Mouse (Mus musculus) hindbrain, embryonic 16.5 days (tissue): ENCODE measurements around the gene Myo19. TPM values are rescaled to one million over a fixed set of nuclear protein-coding genes. Genes with fewer than 3 reads are reported as not detected.
A peak's percentile ranks its signal among the peaks of the same experiment; 100 is the strongest.

Experiments used
- ATAC-seq: fragments of 200-750 bp; cut with Nextera tagmentation; 2 replicates; pipeline ENCODE4 v1.8.0; 2017; ENCODE audit warnings: moderate TSS enrichment, moderate library complexity
- H3K27ac ChIP-seq: fragments of 300-500 bp; sonication (generic); 2 replicates; pipeline ENCODE4 v1.5.1; 2014; ENCODE audit warnings: low read depth, mild to moderate bottlenecking, control low read depth, low read length, moderate library complexity
- H3K27me3 ChIP-seq: fragments of 300-500 bp; sonication (generic); replicated peaks from 2 replicates; pipeline ENCODE4 v1.6.1; 2014; ENCODE audit warnings: low read length; ENCODE audit not compliant: control insufficient read depth, insufficient read depth
- H3K36me3 ChIP-seq: fragments of 300-500 bp; sonication (generic); 2 replicates; pipeline ENCODE4 v1.6.1; 2014; ENCODE audit warnings: mild to moderate bottlenecking, low read length, moderate library complexity, mixed read lengths; ENCODE audit not compliant: control insufficient read depth, insufficient read depth
- H3K4me1 ChIP-seq: fragments of 300-500 bp; sonication (generic); 2 replicates; pipeline ENCODE4 v1.6.1; 2014; ENCODE audit warnings: low read depth, low read length; ENCODE audit not compliant: control insufficient read depth, insufficient read depth
- H3K4me2 ChIP-seq: fragments of 300-500 bp; sonication (generic); 2 replicates; pipeline ENCODE4 v1.6.1; 2014; ENCODE audit warnings: mild to moderate bottlenecking, low read length, control low read depth, moderate library complexity
- H3K4me3 ChIP-seq: fragments of 300-500 bp; sonication (generic); 2 replicates; pipeline ENCODE4 v1.5.1; 2014; ENCODE audit warnings: mild to moderate bottlenecking, low read length, control low read depth, moderate library complexity
- H3K9ac ChIP-seq: fragments of 300-500 bp; sonication (generic); 2 replicates; pipeline ENCODE4 v1.6.1; 2014; ENCODE audit warnings: low read depth, mild to moderate bottlenecking, control low read depth, low read length, moderate library complexity
- H3K9me3 ChIP-seq: fragments of 300-500 bp; sonication (generic); 2 replicates; pipeline ENCODE4 v1.6.1; 2014; ENCODE audit warnings: mild to moderate bottlenecking, low read length, moderate library complexity; ENCODE audit not compliant: control insufficient read depth
- WGBS: fragments of 180-500 bp; shearing (Covaris S2); extraction: QIAGEN DNeasy Blood & Tissue Kit; methylation state at CpG from one replicate; pipeline ENCODE4 v1.1.7; 2014; 5-methylcytosine and 5-hydroxymethylcytosine counted together
- polyA plus RNA-seq: library from polyadenylated mRNA; unstranded; fragments of >200 nt; fragmentation: Nextera tagmentation; extraction: Ambion mirVana; gene quantifications from 2 replicates; pipeline ENCODE4 v1.2.1, GENCODE M21; 2015

Myo19 gene
- polyA plus RNA-seq, 1 experiment from 2014 or later = 6.3 TPM

DNA sequence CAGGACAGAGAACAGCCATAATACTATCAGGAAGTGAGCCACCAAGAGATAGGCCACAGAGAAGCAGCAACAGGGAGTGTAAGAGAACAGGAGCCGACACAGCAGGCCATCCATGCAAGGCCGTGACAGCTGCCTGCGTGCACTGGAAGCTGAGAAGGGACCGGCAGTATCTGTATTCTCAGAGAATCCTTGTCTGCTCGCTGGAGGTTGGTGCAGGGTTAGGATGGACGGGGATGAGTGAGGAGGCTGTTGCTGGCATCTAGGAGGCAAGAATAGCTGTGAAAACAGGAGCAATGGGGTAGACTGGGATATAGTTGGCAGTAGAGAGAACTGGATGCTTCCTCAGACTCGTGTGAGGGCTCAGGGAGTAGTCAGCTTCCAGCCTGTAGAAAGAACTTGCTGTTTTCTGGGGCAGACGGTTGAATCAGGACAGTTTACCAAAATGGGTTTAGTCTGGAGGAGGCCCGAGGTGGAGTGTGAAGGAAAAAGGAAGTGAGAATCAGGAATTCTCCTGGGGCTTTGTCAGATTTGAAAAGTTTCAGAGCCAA, 24.7 kb downstream of the Myo19 start:
- WGBS = 86% methylated on average over 9 of the region's 9 CpGs
- H3K4me1 ChIP-seq = no peaks in the 10 kb centered on the region
- no peaks in the 10 kb centered on the region for H3K27me3 ChIP-seq
- no peak overlapping the region for H3K9ac ChIP-seq
- H3K36me3 ChIP-seq = peaks cover 49% of the 10 kb centered on the region
- H3K4me2 ChIP-seq = no peak overlapping the region
- H3K4me3 ChIP-seq = no peak overlapping the region
- no peak overlapping the region for H3K27ac ChIP-seq
- H3K9me3 ChIP-seq = no peaks in the 10 kb centered on the region
- ATAC-seq = no peak

DNA sequence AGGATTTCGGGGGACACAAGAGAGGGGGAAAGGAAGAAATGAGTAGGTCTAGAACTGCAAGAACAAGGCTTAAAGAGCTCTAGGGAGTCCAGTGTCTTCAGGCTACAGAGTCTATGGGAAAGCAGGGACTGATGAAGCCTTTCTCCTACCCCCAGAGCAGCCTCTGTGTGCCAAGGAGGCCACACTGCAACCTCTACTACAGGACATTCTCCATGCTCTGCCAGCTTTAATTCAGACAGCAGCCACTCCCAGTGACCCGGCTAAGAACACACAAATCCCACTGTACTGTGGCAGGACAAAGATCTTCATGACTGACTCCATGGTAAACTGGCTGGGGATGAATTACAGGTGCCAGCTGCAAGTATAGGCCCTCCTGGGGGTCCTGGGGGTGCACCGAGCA, 27.1 kb downstream of the Myo19 start:
- Histone ChIP-seq H3K36me3 (peaks cover 51% of the 10 kb centered on the region), H3K4me2 (no peak overlapping the region), H3K4me1 (no peaks in the 10 kb centered on the region), H3K27ac (no peak overlapping the region), H3K4me3 (no peak overlapping the region), H3K9ac (no peak overlapping the region), H3K27me3 (no peaks in the 10 kb centered on the region), H3K9me3 (no peaks in the 10 kb centered on the region)
- no peak for ATAC-seq
- WGBS = 85% methylated on average over 3 of the region's 3 CpGs

DNA sequence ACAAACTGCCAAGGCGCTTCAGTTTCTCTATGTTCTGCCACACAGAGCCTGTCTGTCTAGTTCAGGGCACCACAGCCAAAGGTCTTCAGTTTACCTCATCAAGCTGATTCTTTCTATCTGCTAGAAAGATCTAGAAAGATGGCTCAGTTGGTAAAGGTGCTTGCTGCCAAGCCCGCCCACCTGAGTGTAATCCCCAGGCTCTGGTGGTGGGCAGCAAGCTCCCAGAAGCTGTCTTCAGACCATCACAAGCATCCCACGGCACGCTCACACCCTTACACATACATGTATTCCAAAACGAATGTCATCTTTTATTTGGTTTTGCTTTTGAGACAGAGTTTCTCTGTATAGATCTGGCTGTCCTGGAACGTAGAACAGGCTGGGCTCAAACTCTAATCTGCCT, 28.5 kb downstream of the Myo19 start:
- Histone ChIP-seq H3K4me3 (no peak overlapping the region), H3K4me1 (no peaks in the 10 kb centered on the region), H3K9me3 (no peaks in the 10 kb centered on the region), H3K27me3 (no peaks in the 10 kb centered on the region), H3K36me3 (peaks cover 41% of the 10 kb centered on the region), H3K27ac (no peak overlapping the region), H3K4me2 (no peak overlapping the region), H3K9ac (no peak overlapping the region)
- no peak for ATAC-seq
- 97% methylated on average over 6 of the region's 6 CpGs for WGBS

DNA sequence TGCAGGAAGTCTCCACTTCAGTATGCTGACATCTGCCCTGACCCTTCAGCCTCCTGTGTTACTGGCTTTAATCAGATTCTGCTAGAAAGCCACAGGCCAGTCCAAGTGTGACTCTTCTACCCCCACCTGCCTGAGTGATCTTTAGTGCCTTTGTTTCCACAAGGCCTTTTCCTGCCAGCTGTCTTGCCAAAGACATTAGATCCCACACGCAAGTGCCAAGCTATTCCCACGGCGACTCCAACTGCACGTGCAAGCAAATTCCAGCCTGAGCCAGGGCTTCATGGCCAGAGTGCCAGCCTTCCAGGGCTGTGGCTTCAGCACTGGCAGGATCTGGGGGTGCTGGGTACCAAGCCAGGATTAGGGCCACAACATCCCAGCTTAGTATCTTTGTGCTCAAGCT, 30.5 kb downstream of the Myo19 start:
- ATAC-seq = no peak
- WGBS = 61% methylated on average over 4 of the region's 4 CpGs
- Histone ChIP-seq H3K9ac (no peak overlapping the region), H3K27me3 (no peaks in the 10 kb centered on the region), H3K36me3 (peaks cover 33% of the 10 kb centered on the region), H3K27ac (no peak overlapping the region), H3K4me1 (peaks cover 9% of the 10 kb centered on the region), H3K4me2 (no peak overlapping the region), H3K9me3 (no peaks in the 10 kb centered on the region), H3K4me3 (no peak overlapping the region)

DNA sequence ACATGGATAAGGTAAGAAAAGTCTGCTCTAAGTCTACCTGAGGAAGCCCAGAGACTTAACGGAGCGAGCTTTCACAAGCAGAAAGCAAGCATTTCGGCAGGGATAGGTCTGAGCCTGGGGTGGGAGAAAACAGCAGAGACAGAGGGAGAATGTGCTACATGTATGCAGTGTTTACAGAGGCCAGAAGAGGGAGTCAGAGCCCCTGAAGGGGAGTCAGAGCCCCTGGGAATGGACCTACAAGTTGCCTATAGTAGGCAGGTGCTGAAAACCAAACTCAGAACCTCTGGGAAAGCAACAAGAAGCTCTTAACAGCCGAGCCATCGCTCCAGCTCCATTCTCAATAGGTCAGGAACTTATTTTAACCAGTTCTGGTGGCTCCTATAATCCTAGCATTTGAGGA, 34.7 kb downstream of the Myo19 start:
- Histone ChIP-seq H3K27ac (no peak overlapping the region), H3K9ac (no peak overlapping the region), H3K27me3 (no peaks in the 10 kb centered on the region), H3K4me2 (no peak overlapping the region), H3K36me3 (peaks cover 18% of the 10 kb centered on the region), H3K4me1 (peaks cover 15% of the 10 kb centered on the region), H3K4me3 (no peak overlapping the region), H3K9me3 (no peaks in the 10 kb centered on the region)
- WGBS = 95% methylated on average over 5 of the region's 5 CpGs
- no peak for ATAC-seq

DNA sequence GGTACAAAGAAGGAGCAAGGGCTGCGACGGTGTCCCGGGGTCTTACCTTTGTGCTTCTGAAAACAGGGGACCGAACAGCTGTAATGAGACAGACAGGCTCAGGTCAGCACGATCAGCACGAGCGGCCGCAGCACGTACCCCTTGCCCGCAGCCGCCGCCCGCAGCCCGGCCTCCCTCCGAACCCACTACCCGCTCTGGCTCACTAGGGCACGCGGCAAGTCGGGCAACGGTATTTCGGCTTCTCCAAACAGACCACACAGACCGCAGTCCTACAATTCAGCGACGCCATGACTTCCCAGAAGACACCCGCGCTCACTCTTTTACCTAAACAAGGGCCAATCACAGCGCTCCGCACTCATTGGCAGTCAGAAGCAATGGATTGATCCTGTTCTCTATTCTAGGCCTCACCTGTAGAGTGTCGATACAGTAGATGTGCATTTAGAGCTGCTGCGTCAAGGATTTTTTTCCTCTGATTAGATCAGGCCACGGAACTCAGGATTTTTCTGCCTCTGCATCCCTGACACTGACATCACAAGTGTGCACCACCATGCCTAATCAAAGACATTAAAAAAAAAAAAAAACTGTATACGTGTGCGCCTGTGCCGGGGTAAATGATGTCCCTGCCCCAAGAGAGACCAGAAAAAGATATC, 36.2 kb downstream of the Myo19 start, which contains the start of gene Znhit3:
Gene Znhit3, minus strand, starts transcription at position 314 of the 650 bp plus-strand sequence.
- 3% methylated on average over 34 of the region's 34 CpGs for WGBS

DNA sequence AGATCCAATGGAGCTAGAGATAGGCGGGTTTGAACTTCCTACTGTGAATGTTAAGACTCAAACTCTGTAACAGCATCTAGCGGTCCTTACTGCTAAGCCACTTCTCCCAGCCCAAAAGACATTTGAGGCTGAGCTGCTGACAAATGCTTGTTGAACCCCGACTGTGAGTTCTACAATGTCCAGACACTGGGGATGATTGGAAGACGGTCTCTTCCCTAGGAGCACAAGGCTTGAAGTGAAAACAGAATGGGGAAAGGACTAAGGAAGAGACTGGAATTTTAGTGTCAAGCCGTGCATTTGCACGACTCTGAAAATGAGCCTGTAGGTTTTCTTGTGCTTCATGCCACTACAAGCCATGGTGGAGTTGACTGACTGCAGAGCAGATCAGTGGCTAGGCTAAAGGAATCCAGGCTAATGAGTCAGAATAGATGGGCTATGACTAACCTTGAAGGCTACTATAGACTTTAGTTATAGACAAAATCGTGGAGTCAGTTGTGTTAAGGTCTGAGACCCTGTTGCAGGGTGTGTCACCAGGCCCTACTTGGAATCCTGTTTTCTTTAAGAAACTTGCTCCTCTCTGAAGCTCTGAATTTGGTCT, 36.9 kb downstream of the Myo19 start:
- no peak for ATAC-seq

More for the DNA sequence above, 36.2 kb downstream of the Myo19 start, which contains the start of gene Znhit3:
- no peaks in the 10 kb centered on the region for H3K27me3 ChIP-seq
- peaks cover 6% of the 10 kb centered on the region for H3K36me3 ChIP-seq
- ATAC-seq = peak; percentile 94
- H3K9ac ChIP-seq = peak within 1 kb of the TSS; percentile 79
- H3K9me3 ChIP-seq = no peaks in the 10 kb centered on the region
- H3K27ac ChIP-seq = peak within 1 kb of the TSS; percentile 50; the same call in 1 of the 2 replicates
- peak within 1 kb of the TSS; percentile 80 for H3K4me2 ChIP-seq
- peak within 1 kb of the TSS; percentile 89 for H3K4me3 ChIP-seq
- peaks cover 15% of the 10 kb centered on the region for H3K4me1 ChIP-seq

DNA sequence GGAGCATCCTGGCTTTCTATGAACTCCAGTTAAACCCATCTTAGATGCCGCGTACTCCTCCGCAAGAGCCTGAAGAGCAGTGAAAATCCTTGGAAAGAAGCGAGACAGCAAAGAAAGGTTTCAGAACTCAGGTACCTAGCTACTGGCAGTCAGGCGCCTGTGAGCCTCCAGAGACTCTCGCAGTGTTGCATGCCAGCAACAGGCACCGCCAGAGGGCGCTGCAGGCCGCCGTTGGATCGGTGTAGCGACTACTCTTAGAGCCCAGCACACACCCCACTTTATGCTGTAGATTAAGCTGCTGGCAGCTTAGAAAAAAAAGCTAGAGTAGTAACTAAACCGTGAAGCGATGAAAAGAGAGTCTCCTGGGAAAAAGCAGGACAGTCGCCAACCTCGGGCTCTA, 38.5 kb downstream of the Myo19 start:
- 0 out of 2 replicates have a peak overlapping the region, but pooled peaks have one; percentile 11 for H3K9ac ChIP-seq
- H3K27ac ChIP-seq = no peak overlapping the region
- ATAC-seq = peak; percentile 81
- no peaks in the 10 kb centered on the region for H3K9me3 ChIP-seq
- H3K4me1 ChIP-seq = peaks cover 15% of the 10 kb centered on the region
- no peaks in the 10 kb centered on the region for H3K27me3 ChIP-seq
- 6% methylated on average over 16 of the region's 16 CpGs for WGBS
- H3K4me2 ChIP-seq = peak overlapping the region; percentile 46
- no peaks in the 10 kb centered on the region for H3K36me3 ChIP-seq
- H3K4me3 ChIP-seq = 0 out of 2 replicates have a peak overlapping the region, but pooled peaks have one; percentile 16

More for the DNA sequence above, 36.9 kb downstream of the Myo19 start:
- peak overlapping the region; percentile 55 for H3K4me2 ChIP-seq
- WGBS = 61% methylated on average over 7 of the region's 7 CpGs
- no peak overlapping the region for H3K27ac ChIP-seq
- H3K36me3 ChIP-seq = peaks cover 2% of the 10 kb centered on the region; the same call in 1 of the 2 replicates
- peaks cover 15% of the 10 kb centered on the region for H3K4me1 ChIP-seq
- peak overlapping the region; percentile 57 for H3K9ac ChIP-seq
- no peaks in the 10 kb centered on the region for H3K27me3 ChIP-seq
- H3K9me3 ChIP-seq = no peaks in the 10 kb centered on the region
- peak overlapping the region; percentile 89 for H3K4me3 ChIP-seq

DNA sequence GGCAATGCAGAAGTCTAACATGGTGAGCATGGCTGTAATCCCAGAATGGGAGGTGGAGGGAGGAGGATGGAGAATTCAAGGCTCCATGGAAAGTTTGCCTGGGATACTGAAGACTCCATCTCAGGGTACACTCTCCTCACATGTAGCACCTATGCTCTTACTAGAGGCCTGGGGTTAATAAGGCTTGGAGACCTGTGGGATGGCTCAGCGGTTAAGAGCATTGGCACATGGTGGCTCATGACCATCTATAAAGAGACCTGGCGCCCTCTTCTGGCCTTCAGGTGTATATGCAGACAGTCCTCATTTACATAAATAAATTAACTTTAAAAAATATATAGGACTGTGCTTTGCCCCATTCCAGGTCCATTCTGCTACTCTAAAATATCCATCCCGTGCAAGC, 39.3 kb downstream of the Myo19 start:
- Histone ChIP-seq H3K4me1 (peaks cover 15% of the 10 kb centered on the region), H3K36me3 (no peaks in the 10 kb centered on the region), H3K4me2 (no peak overlapping the region), H3K9me3 (no peaks in the 10 kb centered on the region), H3K4me3 (no peak overlapping the region), H3K27me3 (no peaks in the 10 kb centered on the region), H3K9ac (no peak overlapping the region), H3K27ac (no peak overlapping the region)
- no peak for ATAC-seq
- WGBS = 38% methylated on average over 3 of the region's 3 CpGs
